Mouse (Mus musculus) limb, embryonic 15.5 days (tissue): ENCODE results near the gene Mcm5. TPM values are rescaled to one million over a fixed set of nuclear protein-coding genes. Genes with fewer than 3 reads are reported as not detected.
A peak's percentile ranks its signal among the peaks of the same experiment; 100 is the strongest.

ENCODE experiments used
- ATAC-seq: fragments of 200-750 bp; cut with Nextera tagmentation; 2 replicates; pipeline ENCODE4 v1.8.0; 2017; ENCODE audit warnings: low read depth, moderate TSS enrichment; ENCODE audit not compliant: insufficient number of reproducible peaks, low FRiP score, low TSS enrichment
- H3K27ac ChIP-seq: fragments of 300-500 bp; sonication (generic); 2 replicates; pipeline ENCODE4 v1.5.1; 2015; ENCODE audit warnings: moderate library complexity, mild to moderate bottlenecking, inconsistent platforms
- H3K27me3 ChIP-seq: fragments of 300-500 bp; sonication (generic); 2 replicates; pipeline ENCODE4 v1.6.1; 2015; ENCODE audit warnings: inconsistent platforms
- H3K36me3 ChIP-seq: fragments of 300-500 bp; sonication (generic); 2 replicates; pipeline ENCODE4 v1.6.1; 2015; ENCODE audit warnings: inconsistent platforms
- H3K4me1 ChIP-seq: fragments of 300-500 bp; sonication (generic); 2 replicates; pipeline ENCODE4 v1.6.1; 2015; ENCODE audit warnings: inconsistent platforms
- H3K4me2 ChIP-seq: fragments of 300-500 bp; sonication (generic); 2 replicates; pipeline ENCODE4 v1.6.1; 2015; ENCODE audit warnings: mild to moderate bottlenecking, inconsistent platforms
- H3K4me3 ChIP-seq: fragments of 300-500 bp; sonication (generic); 2 replicates; pipeline ENCODE4 v1.5.1; 2015; ENCODE audit warnings: mild to moderate bottlenecking, inconsistent platforms
- H3K9ac ChIP-seq: fragments of 300-500 bp; sonication (generic); 2 replicates; pipeline ENCODE4 v1.6.1; 2015; ENCODE audit warnings: inconsistent platforms
- H3K9me3 ChIP-seq: fragments of 300-500 bp; sonication (generic); 2 replicates; pipeline ENCODE4 v1.6.1; 2016; ENCODE audit warnings: inconsistent platforms
- WGBS: fragments of 180-500 bp; shearing (Covaris S2); methylation state at CpG from one replicate; pipeline ENCODE4 v1.1.7; 2015; 5-methylcytosine and 5-hydroxymethylcytosine counted together
- polyA plus RNA-seq: library from polyadenylated mRNA; unstranded; fragments of >200 nt; fragmentation: Nextera tagmentation; extraction: Ambion mirVana; gene quantifications from 2 replicates; pipeline ENCODE4 v1.2.1, GENCODE M21; 2015

The Mcm5 gene
- 123 and 128 TPM in 2 replicates for polyA plus RNA-seq

DNA sequence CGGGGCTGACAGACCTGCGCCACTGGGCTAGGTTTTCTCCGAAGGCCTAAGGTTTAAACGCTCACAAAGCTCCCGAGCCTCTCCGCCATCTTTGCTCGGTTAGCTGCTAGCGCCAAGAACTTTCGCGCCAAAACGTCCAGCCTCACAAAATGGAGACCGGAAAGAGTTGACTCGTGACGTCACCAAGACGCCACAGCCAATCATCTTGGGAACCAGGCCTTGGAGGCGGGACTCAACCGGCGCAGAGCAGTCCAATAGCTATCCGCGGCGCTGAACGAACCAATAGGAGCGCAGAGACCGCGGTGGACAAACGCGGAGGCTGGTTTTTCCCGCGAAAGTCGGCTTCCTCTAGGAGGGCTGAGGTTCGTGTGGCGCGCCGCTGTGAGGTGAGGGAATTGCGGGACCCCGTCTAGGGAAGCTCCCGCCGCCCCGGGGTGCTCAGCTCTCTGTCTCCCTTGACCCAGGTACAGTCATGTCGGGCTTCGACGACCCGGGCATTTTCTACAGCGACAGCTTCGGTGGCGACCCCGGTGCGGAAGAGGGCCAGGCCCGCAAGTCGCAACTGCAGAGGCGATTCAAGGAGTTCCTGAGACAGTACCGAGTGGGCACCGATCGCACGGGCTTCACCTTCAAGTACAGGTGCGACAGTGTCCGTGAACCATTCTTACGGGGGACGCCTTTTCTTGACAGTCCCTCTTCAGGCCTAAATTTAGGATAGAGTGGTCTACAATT lies at the start of gene Mcm5:
Gene Mcm5, plus strand, starts transcription at position 334 of the 732 bp plus-strand sequence.
- H3K27ac ChIP-seq = peak within 1 kb of the TSS; percentile 91
- ATAC-seq = peak; percentile 96
- H3K4me2 ChIP-seq = peak within 1 kb of the TSS; percentile 82
- no peaks in the 10 kb centered on the region for H3K27me3 ChIP-seq
- H3K4me1 ChIP-seq = peaks cover 20% of the 10 kb centered on the region
- H3K9ac ChIP-seq = peak within 1 kb of the TSS; percentile 60
- peaks cover 31% of the 10 kb centered on the region for H3K36me3 ChIP-seq
- no peaks in the 10 kb centered on the region for H3K9me3 ChIP-seq
- WGBS = under 1% methylated on average over 59 of the region's 59 CpGs
- H3K4me3 ChIP-seq = peak within 1 kb of the TSS; percentile 79

DNA sequence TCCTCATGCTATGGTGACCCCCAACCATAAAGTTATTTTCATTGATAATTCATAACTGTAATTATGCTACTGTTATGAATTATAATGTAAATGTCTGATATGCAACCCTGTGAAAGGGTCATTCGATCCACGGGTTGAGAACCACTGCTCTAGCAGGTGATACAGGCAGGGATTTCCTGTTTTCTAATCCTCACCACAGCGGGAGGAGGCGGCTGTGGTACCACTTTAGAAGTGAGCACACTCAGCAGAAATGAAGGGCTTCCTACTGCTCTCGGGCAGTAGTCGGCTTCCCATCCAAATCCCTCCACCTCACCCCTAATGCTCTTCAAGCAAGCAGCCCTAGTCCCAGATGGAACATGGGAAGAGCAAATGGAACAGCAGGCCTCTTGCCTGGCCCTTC lies 49.3 kb upstream of the Mcm5 start:
- Histone ChIP-seq H3K27ac (no peak overlapping the region), H3K9me3 (no peaks in the 10 kb centered on the region), H3K4me1 (no peaks in the 10 kb centered on the region), H3K9ac (no peak overlapping the region), H3K4me2 (no peak overlapping the region), H3K36me3 (peaks cover 50% of the 10 kb centered on the region), H3K27me3 (no peaks in the 10 kb centered on the region), H3K4me3 (no peak overlapping the region)
- no peak for ATAC-seq
- WGBS = 77% methylated on average over 6 of the region's 6 CpGs

DNA sequence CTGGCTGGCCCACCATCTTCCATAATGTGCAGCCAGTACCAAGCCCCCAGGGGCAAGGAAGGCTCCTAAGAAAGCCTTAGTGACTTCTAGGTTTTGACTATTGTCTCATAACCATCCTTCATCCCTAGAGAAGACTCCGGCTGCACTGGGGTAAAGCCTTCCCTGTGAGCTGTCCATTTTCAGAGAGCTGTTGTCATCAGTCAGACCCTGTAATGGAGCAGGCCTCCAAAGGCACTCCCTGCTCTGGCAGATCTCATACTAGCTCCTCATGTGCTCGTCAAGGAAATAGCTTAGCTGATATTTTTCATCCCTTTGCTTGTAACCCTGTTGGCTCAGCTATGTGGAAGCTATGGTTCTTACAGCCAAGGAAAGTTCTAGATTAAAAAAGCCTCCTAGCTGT lies 48.6 kb upstream of the Mcm5 start:
- no peak for ATAC-seq
- WGBS = 79% methylated on average over 2 of the region's 2 CpGs
- peaks cover 56% of the 10 kb centered on the region for H3K36me3 ChIP-seq
- H3K9ac ChIP-seq = no peak overlapping the region
- no peak overlapping the region for H3K4me2 ChIP-seq
- H3K4me1 ChIP-seq = no peaks in the 10 kb centered on the region
- no peak overlapping the region for H3K27ac ChIP-seq
- no peaks in the 10 kb centered on the region for H3K9me3 ChIP-seq
- no peak overlapping the region for H3K4me3 ChIP-seq
- no peaks in the 10 kb centered on the region for H3K27me3 ChIP-seq

DNA sequence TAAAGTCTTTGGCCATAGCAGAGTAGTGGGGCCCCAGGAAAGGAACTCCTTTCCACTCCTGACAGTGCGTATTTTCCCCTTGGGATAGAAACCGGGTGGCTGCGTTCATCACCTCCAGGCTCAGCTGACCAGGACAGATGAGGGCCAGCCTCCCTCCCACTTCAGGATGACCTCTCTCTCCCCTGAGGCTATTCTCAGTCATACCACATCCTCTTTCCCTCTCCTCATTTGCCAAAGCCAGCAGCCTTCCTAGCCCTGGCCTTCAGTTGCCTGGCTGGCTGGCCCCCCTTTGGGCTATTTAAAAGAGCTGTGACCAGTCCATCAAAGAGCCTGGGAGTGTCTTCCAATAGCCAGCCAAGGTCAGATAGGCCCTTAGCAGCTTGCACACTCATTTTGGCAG lies 46.1 kb upstream of the Mcm5 start:
- Histone ChIP-seq H3K4me3 (no peak overlapping the region), H3K4me1 (no peaks in the 10 kb centered on the region), H3K27me3 (no peaks in the 10 kb centered on the region), H3K9me3 (no peaks in the 10 kb centered on the region), H3K36me3 (peaks cover 52% of the 10 kb centered on the region), H3K27ac (no peak overlapping the region), H3K9ac (no peak overlapping the region), H3K4me2 (no peak overlapping the region)
- 71% methylated on average over 3 of the region's 3 CpGs for WGBS
- no peak for ATAC-seq

DNA sequence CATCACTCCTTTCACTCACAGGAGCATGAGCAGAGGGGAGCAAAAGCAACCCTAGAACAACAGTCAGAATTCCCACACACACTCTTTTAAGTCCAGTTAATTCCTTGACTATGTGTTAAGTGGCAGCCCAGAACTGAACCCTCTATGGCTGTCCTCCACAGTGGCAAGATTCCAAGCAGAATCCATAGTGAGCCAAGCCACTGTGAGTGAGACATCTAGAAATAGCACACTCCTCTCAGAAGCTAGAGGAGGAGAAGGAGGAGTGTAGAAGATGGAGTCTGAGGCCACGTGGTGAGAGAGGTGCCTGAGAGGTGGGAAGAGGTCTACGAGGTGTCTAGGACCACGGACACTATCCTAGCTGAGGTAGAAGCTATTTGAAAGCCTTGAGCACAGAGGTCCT lies 44.6 kb upstream of the Mcm5 start:
- no peak overlapping the region for H3K4me3 ChIP-seq
- no peaks in the 10 kb centered on the region for H3K4me1 ChIP-seq
- no peak overlapping the region for H3K4me2 ChIP-seq
- H3K27ac ChIP-seq = no peak overlapping the region
- H3K27me3 ChIP-seq = no peaks in the 10 kb centered on the region
- no peak for ATAC-seq
- H3K9ac ChIP-seq = no peak overlapping the region
- no peaks in the 10 kb centered on the region for H3K9me3 ChIP-seq
- WGBS = 91% methylated on average over 3 of the region's 3 CpGs
- H3K36me3 ChIP-seq = peaks cover 45% of the 10 kb centered on the region

DNA sequence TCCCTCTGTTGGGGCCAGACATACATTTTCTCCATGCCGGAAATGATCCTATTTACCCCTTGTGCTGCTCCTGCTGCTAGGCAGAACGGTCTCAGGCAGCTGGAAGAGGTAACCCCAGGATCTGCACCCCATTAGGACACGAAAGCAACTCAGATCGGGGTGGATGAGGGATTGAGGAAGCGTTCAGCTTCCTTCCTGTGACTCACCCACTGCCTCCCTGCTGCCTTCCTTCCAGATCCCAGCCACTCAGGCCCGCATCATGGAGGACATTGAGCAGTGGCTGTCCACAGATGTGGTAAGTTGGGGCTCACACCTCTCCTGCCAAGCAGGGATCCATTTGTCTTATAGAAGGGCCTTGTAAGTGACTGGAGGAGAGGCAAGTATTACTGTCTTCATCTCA lies 42.1 kb upstream of the Mcm5 start:
- Histone ChIP-seq H3K9ac (no peak overlapping the region), H3K36me3 (peaks cover 35% of the 10 kb centered on the region), H3K4me3 (no peak overlapping the region), H3K9me3 (no peaks in the 10 kb centered on the region), H3K4me2 (no peak overlapping the region), H3K4me1 (0 out of 2 replicates have a peak, but pooled peaks cover 2% of the 10 kb centered on the region), H3K27ac (no peak overlapping the region), H3K27me3 (no peaks in the 10 kb centered on the region)
- 71% methylated on average over 6 of the region's 6 CpGs for WGBS
- ATAC-seq = no peak

DNA sequence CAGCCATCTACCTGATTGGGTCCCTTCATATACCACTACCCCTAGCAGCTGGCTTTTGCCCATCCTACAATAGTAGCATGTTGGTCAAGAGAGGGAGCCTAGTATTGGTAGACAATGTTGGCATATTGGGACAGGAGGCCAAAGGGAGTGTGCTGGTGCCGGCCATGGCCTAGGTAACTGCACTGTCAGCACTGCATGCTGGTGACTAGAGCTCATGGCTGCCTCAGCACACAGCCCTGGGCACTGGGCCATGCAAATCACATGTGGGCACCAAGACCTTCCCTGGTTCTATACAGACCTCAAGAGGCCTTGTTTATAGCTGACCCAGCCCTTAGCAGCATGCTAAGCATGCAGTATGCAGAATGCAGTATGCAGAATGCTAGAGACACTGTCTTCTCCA lies 39.1 kb upstream of the Mcm5 start:
- Histone ChIP-seq H3K9me3 (no peaks in the 10 kb centered on the region), H3K27me3 (no peaks in the 10 kb centered on the region), H3K4me2 (no peak overlapping the region), H3K36me3 (0 out of 2 replicates have a peak, but pooled peaks cover 17% of the 10 kb centered on the region), H3K4me1 (0 out of 2 replicates have a peak, but pooled peaks cover 2% of the 10 kb centered on the region), H3K9ac (no peak overlapping the region), H3K27ac (no peak overlapping the region), H3K4me3 (no peak overlapping the region)
- WGBS = 80% methylated on average over 1 of the region's 1 CpGs
- no peak for ATAC-seq

DNA sequence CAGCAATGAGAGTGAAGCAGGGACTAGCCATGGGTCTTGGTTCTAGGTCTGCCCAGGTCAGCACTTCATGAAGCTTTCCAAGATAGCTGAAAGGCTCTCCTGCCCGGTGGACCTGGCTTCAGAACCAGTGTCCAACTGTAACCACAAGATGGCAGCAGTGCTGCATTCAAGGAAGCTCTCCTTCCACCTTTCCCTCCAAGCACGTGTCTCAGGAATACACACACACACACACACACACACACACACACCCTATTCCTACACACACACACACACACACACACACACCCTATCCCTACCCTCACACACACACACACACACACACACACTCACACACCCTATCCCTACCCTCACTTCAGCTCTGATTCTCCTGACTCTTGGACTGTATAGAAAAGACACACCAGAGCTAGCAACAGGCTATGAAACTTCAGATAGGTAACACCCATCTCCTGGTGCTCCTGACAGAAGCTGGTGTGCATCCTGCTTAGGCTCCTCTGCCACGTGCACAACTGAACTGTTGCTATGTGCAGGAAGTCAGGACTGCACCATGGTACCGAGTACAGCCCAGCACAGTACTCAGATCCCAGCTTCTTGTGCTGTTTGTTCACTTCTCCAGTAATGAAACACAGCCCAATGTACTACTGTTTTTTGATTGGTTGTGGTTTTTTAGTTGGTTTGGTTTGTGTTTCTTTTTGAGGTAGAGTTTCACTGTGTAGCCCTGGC lies 37.6 kb upstream of the Mcm5 start:
- Histone ChIP-seq H3K27ac (no peak overlapping the region), H3K9me3 (no peaks in the 10 kb centered on the region), H3K4me1 (0 out of 2 replicates have a peak, but pooled peaks cover 2% of the 10 kb centered on the region), H3K36me3 (0 out of 2 replicates have a peak, but pooled peaks cover 6% of the 10 kb centered on the region), H3K4me3 (no peak overlapping the region), H3K4me2 (no peak overlapping the region), H3K27me3 (no peaks in the 10 kb centered on the region), H3K9ac (no peak overlapping the region)
- 26% methylated on average over 4 of the region's 4 CpGs for WGBS
- ATAC-seq = peak; percentile 32; the same call in 1 of the 2 replicates

DNA sequence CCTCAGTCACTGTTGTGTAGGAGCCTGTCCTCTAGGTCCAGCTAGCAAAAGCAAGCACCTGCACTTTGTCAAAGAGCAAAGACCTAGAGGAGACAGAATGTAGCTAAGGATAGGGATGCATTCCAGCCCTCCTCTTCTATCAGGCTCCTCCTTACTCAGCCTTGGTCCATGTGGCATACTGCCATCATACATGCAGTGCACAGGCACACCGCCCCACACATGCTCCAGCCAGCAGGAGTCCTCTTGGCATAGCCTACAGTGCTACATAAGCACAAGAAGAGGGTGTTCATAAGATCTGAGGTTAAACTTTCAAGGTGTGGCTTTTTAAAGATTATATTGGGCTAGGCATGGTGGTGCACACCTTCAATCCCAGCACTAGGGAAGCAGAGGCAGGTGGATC lies 34.5 kb upstream of the Mcm5 start:
- Histone ChIP-seq H3K27me3 (no peaks in the 10 kb centered on the region), H3K4me2 (no peak overlapping the region), H3K9me3 (no peaks in the 10 kb centered on the region), H3K9ac (no peak overlapping the region), H3K4me3 (no peak overlapping the region), H3K27ac (no peak overlapping the region), H3K36me3 (no peaks in the 10 kb centered on the region), H3K4me1 (0 out of 2 replicates have a peak, but pooled peaks cover 2% of the 10 kb centered on the region)
- WGBS = 70% methylated on average over 1 of the region's 1 CpGs
- ATAC-seq = no peak

DNA sequence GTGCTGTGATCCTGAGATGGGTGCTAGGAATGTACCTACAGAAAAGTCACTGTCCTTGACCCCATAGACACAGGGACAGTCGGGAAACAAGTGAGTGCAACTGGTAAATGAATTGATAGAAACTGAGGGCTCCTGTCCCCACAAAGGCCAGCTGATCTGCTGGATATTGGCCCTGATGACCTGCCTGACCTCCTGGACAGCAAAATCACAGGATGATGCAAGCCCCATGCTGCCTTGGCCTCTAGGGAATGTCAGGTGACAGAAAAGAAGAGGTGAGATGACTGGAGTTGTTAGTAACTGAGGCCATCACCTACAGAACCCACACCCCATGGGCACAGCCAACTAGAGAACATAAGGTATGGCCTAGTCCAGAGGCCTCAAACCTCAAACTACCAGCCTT lies 31.2 kb upstream of the Mcm5 start:
- H3K4me2 ChIP-seq = no peak overlapping the region
- H3K9me3 ChIP-seq = no peaks in the 10 kb centered on the region
- H3K36me3 ChIP-seq = no peaks in the 10 kb centered on the region
- H3K9ac ChIP-seq = no peak overlapping the region
- H3K27ac ChIP-seq = no peak overlapping the region
- WGBS = 71% methylated on average over 1 of the region's 1 CpGs
- peaks cover under 1% of the 10 kb centered on the region; the same call in 1 of the 2 replicates for H3K4me1 ChIP-seq
- H3K27me3 ChIP-seq = no peaks in the 10 kb centered on the region
- no peak for ATAC-seq
- H3K4me3 ChIP-seq = no peak overlapping the region

DNA sequence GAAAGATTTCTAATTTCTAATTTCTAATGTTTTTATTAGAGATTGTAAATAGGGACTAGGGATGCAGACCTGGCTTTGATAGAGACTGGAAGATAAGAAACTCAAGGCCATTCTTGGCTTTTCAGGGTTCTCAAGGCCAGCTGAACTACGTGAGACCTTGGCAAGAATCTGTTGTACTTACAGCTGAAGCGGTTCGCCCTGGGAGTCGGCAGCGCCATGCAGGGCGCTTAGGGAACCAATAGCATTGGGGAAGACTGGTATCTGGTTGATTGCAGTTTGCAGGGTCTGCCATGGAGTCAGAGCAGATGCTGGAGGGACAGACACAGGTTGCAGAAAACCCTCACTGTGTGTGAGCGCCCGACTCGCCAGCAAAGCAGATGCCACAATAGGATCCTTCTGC lies 30.5 kb upstream of the Mcm5 start:
- Histone ChIP-seq H3K27ac (no peak overlapping the region), H3K4me2 (no peak overlapping the region), H3K4me3 (no peak overlapping the region), H3K9me3 (no peaks in the 10 kb centered on the region), H3K4me1 (peaks cover 4% of the 10 kb centered on the region; the same call in 1 of the 2 replicates), H3K27me3 (no peaks in the 10 kb centered on the region), H3K36me3 (no peaks in the 10 kb centered on the region), H3K9ac (no peak overlapping the region)
- no peak for ATAC-seq
- WGBS = 95% methylated on average over 9 of the region's 9 CpGs

DNA sequence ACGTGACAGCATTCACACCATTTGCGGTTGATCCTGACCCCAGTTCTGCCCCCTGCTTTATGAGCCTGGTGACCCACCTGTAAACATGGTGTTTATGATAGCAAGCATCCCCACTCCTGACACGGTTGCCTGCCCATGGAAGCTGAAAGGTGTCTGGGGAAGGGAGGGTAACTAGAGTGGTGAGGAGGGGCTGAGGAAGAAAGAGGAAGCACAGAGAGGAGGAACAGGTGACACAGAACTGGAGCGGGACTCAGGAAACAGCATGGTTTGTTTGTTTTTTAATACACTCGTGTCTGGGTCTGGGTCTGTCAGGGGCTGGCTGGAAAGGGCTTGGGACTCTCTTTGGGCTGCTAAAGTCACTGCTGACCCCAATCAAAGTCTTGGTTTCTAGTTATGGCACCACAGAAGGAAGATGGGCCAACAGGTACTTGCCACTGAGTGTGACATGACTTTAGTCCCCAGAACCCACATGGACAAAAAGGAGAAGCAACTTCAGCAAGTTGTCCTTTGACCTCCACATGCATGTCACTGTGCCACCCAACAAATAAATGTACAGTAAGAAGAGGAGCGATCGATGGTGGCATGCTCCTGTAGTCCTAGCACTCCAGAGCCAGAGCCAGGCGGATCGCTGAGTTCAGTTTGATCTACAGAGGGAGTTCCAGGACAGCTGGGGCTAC lies 27.9 kb upstream of the Mcm5 start:
- ATAC-seq = no peak
- H3K27ac ChIP-seq = no peak overlapping the region
- H3K4me1 ChIP-seq = peaks cover 4% of the 10 kb centered on the region; the same call in 1 of the 2 replicates
- H3K4me3 ChIP-seq = no peak overlapping the region
- no peaks in the 10 kb centered on the region for H3K36me3 ChIP-seq
- no peaks in the 10 kb centered on the region for H3K9me3 ChIP-seq
- no peak overlapping the region for H3K4me2 ChIP-seq
- no peak overlapping the region for H3K9ac ChIP-seq
- no peaks in the 10 kb centered on the region for H3K27me3 ChIP-seq
- whole genome bisulfite sequencing = 74% methylated on average over 9 of the region's 9 CpGs
